Mouse (Mus musculus): ENCODE results near the gene Nle1. TPM values are rescaled to one million over a fixed set of nuclear protein-coding genes. Genes with fewer than 3 reads are reported as not detected.

Nle1 gene
- total and polyA plus RNA-seq, 3 experiments: 97.3 to 103 TPM; not detected in 1

DNA sequence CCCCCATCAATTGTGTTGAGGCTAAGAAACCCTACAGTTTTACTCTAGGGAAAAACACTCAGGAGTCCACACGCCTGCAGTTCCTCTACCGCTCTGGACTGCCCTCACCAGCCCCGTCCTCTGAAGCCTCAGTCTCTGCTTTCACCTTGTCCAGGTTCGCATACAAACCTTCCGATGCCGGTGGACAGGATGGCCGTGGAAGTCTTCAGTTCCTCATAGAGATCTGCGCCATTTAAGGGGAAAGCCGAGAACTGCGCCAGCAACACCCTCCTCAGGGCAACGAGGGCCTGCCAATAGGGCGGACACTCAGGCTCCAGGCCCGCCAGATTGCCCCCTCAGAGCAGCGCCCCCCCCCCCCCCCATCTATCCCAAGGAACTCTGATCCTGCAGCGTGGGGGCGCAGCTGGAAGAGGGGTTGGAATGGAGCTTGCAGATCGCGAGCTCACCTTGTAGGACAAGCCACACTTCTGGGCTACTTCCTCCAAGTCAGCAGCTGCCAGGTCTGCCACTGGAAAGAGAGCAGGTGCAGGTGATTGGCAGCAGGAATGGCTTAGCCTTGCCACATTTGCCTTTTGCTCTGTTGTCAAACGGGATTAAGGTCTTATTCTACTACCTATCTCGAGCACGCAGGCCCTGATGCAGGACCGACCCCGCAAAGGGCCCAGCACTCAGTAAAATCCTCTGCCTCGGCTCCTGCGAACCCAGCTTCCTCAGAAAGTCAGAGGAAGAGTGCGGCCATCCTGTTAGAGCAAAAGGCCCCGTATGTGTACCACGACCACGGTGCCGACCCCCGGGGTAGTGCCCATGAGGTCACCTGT, 18.5 kb downstream of the Nle1 start:
- DNase-seq (ENCODE audit: low read depth, low spot score): peak; percentile 82
- Histone ChIP-seq H3K27ac (ENCODE audit: control insufficient read depth, low read depth, low read length) (peak overlapping the region; percentile 54), H3K36me3 (ENCODE audit: control insufficient read depth in 1 of 2, insufficient read depth in 2 of 2, low read length in 2 of 2) (peaks cover 0 to 8% of the 10 kb centered on the region in 2 experiments; a peak in 2 of 4 replicates), H3K9me3 (replicated peaks; ENCODE audit: insufficient read depth, low read length) (no peaks in the 10 kb centered on the region), H3K4me1 (ENCODE audit: control insufficient read depth in 1 of 2, insufficient read depth in 2 of 2, low read length in 2 of 2) (peaks cover 6 to 10% of the 10 kb centered on the region in 2 experiments; a peak in 3 of 4 replicates), H3K9ac (ENCODE audit: control insufficient read depth, low read depth, low read length, poor library complexity, severe bottlenecking) (peak overlapping the region; percentile 82), H3K4me3 (ENCODE audit: control insufficient read depth in 1 of 2, insufficient read depth in 1 of 2, low read depth in 2 of 2, low read length in 2 of 2) (peak overlapping the region; percentile 79 to 82), H3K79me2 (ENCODE audit: control insufficient read depth, insufficient read depth, low read length, poor library complexity) (peaks cover 9% of the 10 kb centered on the region), H3K27me3 (ENCODE audit: control insufficient read depth in 1 of 2, insufficient read depth in 2 of 2, low read length in 2 of 2) (no peaks in the 10 kb centered on the region)
- TF ChIP-seq ZC3H11A (IDR thresholded peaks at IDR 0.05; ENCODE audit: low read depth, low read length) (0 out of 2 replicates have a peak, but pooled peaks have one; percentile 1), SIN3A (IDR thresholded peaks at IDR 0.05; ENCODE audit: low read length) (peak; percentile 45; the same call in 1 of the 2 replicates), E2F4 (IDR thresholded peaks at IDR 0.05; ENCODE audit: borderline replicate concordance, low read depth, low read length) (no peak), CTCF (IDR thresholded peaks at IDR 0.05 in 2 of 3, conservative IDR thresholded peaks at IDR 0.05 in 1 of 3; ENCODE audit: control insufficient read depth in 1 of 3, insufficient read depth in 1 of 3, low read depth in 2 of 3, low read length in 3 of 3, poor library complexity in 1 of 3, severe bottlenecking in 1 of 3) (no peak; a peak in 1 of 6 replicates), UBTF (IDR thresholded peaks at IDR 0.05; ENCODE audit: borderline replicate concordance, insufficient read depth, low read depth, low read length) (0 out of 2 replicates have a peak, but pooled peaks have one; percentile 64), POLR2AphosphoS2 (IDR thresholded peaks at IDR 0.05; ENCODE audit: low read length) (no peak), RCOR1 (IDR thresholded peaks at IDR 0.05; ENCODE audit: low read depth, low read length) (0 out of 2 replicates have a peak, but pooled peaks have one; percentile 8), GABPA (IDR thresholded peaks at IDR 0.05; ENCODE audit: low read depth, low read length) (no peak), ETS1 (IDR thresholded peaks at IDR 0.05; ENCODE audit: low read depth, low read length) (no peak), NELFE (IDR thresholded peaks at IDR 0.05; ENCODE audit: low read depth, low read length) (peak; percentile 42; the same call in 1 of the 2 replicates), TCF12 (IDR thresholded peaks at IDR 0.05; ENCODE audit: low read depth, low read length) (0 out of 2 replicates have a peak, but pooled peaks have one; percentile 3), ZMIZ1 (IDR thresholded peaks at IDR 0.05; ENCODE audit: low read depth, low read length) (peak; percentile 55; the same call in 1 of the 2 replicates), MYC (IDR thresholded peaks at IDR 0.05; ENCODE audit: low read depth, low read length) (peak; percentile 38; the same call in 1 of the 2 replicates), ELF1 (IDR thresholded peaks at IDR 0.05; ENCODE audit: low read depth, low read length) (no peak; the same call in 1 of the 2 replicates)

DNA sequence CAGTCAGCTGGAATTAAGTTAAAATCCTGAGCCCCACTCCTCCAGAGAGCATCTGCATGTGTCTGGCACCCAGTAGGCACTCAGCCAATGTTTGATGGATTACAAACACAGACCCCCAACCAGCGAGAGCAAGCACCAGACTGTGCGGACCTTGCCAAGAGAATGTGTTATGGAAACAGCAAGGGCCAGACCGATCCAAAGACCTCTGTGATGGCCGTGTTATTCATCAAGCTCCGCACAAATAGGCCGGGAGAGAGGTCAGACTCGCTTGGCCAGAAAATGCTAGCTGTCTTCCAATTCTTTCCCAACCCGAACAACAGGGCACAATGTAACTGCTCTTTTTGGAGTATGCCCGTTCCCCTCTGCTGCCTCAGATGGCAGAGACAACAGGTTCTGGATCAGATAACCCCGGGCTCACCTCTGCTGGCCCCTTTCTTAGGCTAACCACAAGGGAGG, 19.7 kb downstream of the Nle1 start:
- TF ChIP-seq KAT2A (conservative IDR thresholded peaks at IDR 0.05; ENCODE audit: low read depth, low read length) (no peak), TAL1 (IDR thresholded peaks at IDR 0.05; ENCODE audit: low read length) (no peak), RAD21 (IDR thresholded peaks at IDR 0.05; ENCODE audit: low read depth, low read length) (no peak), CHD1 (IDR thresholded peaks at IDR 0.05; ENCODE audit: low read depth, low read length) (no peak), ZC3H11A (IDR thresholded peaks at IDR 0.05; ENCODE audit: low read depth, low read length) (no peak), SMC3 (IDR thresholded peaks at IDR 0.05; ENCODE audit: low read depth, low read length) (no peak), BHLHE40 (IDR thresholded peaks at IDR 0.05; ENCODE audit: borderline replicate concordance, low read depth, low read length) (no peak), MAZ (IDR thresholded peaks at IDR 0.05; ENCODE audit: low read depth, low read length) (no peak), TCF12 (IDR thresholded peaks at IDR 0.05; ENCODE audit: low read depth, low read length) (no peak)
- Histone ChIP-seq H3K9me3 (replicated peaks; ENCODE audit: insufficient read depth, low read length) (no peaks in the 10 kb centered on the region), H3K4me3 (ENCODE audit: control insufficient read depth in 1 of 2, insufficient read depth in 1 of 2, low read depth in 2 of 2, low read length in 2 of 2) (no peak overlapping the region; a peak in 2 of 4 replicates), H3K27me3 (ENCODE audit: control insufficient read depth in 1 of 2, insufficient read depth in 2 of 2, low read length in 2 of 2) (no peaks in the 10 kb centered on the region), H3K79me2 (ENCODE audit: control insufficient read depth, insufficient read depth, low read length, poor library complexity) (peaks cover 9% of the 10 kb centered on the region), H3K9ac (ENCODE audit: control insufficient read depth, low read depth, low read length, poor library complexity, severe bottlenecking) (no peak overlapping the region; the same call in 1 of the 2 replicates), H3K27ac (ENCODE audit: control insufficient read depth, low read depth, low read length) (no peak overlapping the region), H3K4me1 (ENCODE audit: control insufficient read depth in 1 of 2, insufficient read depth in 2 of 2, low read length in 2 of 2) (peaks cover 6 to 10% of the 10 kb centered on the region in 2 experiments; a peak in 3 of 4 replicates), H3K36me3 (ENCODE audit: control insufficient read depth in 1 of 2, insufficient read depth in 2 of 2, low read length in 2 of 2) (peaks cover 0 to 8% of the 10 kb centered on the region in 2 experiments; a peak in 2 of 4 replicates)
- DNase-seq (ENCODE audit: low read depth, low spot score): no peak

Data from MEL (cell line).